Mouse (Mus musculus): ENCODE data around the gene Adamts6. TPM values are rescaled to one million over a fixed set of nuclear protein-coding genes. Genes with fewer than 3 reads are reported as not detected.

The Adamts6 gene
- polyA plus RNA-seq, 1 experiment from 2014 or later = 2.5 TPM

GRCm38 (mm10) chr13:104329336-104329735 lies 41.7 kb downstream of the Adamts6 start:
- no peaks in the 10 kb centered on the region for H3K4me1 ChIP-seq (replicated peaks; ENCODE audit: control insufficient read depth, insufficient read depth, low read length)
- no peaks in the 10 kb centered on the region for H3K36me3 ChIP-seq (replicated peaks; ENCODE audit: control insufficient read depth, insufficient read depth)
- no peak overlapping the region for H3K4me2 ChIP-seq (replicated peaks)
- no peaks in the 10 kb centered on the region for H3K27me3 ChIP-seq (ENCODE audit: control insufficient read depth, insufficient read depth, low read length)
- H3K4me3 ChIP-seq (replicated peaks; ENCODE audit: low read length) = no peak overlapping the region
- 93% methylated on average over 3 of the region's 3 CpGs for WGBS
- DNase-seq (ENCODE audit: low spot score) = no peak
- ATAC-seq (ENCODE audit: low FRiP score) = no peak
- no peak overlapping the region for H3K9ac ChIP-seq
- no peak overlapping the region for H3K27ac ChIP-seq
- H3K9me3 ChIP-seq (ENCODE audit: control insufficient read depth, low read length) = no peaks in the 10 kb centered on the region

DNA sequence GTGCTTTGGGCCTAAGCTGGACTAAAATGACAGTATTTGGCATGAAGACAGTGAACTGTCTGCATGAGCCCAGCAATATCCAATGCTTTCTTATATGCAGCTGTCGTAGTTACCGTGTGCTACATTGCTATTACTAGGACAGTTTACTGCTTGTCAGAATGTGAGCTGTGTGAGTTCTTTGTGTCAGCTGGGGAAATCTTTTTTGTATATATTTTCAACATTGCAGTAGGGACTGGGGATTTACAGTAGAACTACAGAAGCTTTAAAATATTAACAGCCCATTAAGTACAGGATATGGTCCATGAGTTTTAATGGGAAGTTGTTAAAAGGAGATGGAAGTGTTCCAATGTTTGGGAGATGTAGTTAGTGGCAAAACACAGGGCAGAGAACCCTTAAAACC lies 42.1 kb downstream of the Adamts6 start:
- H3K4me1 ChIP-seq (replicated peaks; ENCODE audit: control insufficient read depth, insufficient read depth, low read length) = no peaks in the 10 kb centered on the region
- ATAC-seq (ENCODE audit: low FRiP score) (no peak), DNase-seq (ENCODE audit: low spot score) (no peak)
- no peak overlapping the region for H3K4me2 ChIP-seq (replicated peaks)
- H3K27ac ChIP-seq = no peak overlapping the region
- H3K4me3 ChIP-seq (replicated peaks; ENCODE audit: low read length) = no peak overlapping the region
- no peaks in the 10 kb centered on the region for H3K9me3 ChIP-seq (ENCODE audit: control insufficient read depth, low read length)
- no peaks in the 10 kb centered on the region for H3K27me3 ChIP-seq (ENCODE audit: control insufficient read depth, insufficient read depth, low read length)
- H3K9ac ChIP-seq = no peak overlapping the region
- no peaks in the 10 kb centered on the region for H3K36me3 ChIP-seq (replicated peaks; ENCODE audit: control insufficient read depth, insufficient read depth)
- 68% methylated on average over 2 of the region's 2 CpGs for WGBS

DNA sequence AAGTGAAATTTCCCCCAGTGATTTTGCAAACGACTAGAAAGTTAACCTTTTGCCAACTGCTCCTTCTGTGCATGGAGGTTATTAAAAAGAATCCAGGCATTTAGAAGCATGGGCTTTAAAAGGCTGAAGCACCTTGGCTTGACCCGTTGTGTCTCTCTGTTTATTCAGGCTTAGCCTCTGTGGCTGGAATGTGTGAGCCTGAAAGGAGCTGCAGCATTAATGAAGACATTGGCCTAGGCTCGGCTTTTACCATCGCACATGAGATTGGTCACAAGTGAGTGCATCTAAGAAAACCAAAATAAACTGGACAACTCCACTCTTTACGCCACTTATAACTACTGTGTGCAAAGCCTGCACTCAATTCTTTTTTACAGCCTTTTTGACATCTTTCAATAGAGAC lies 65.0 kb downstream of the Adamts6 start:
- 37% methylated on average over 5 of the region's 5 CpGs for WGBS
- Histone ChIP-seq H3K4me2 (replicated peaks) (no peak overlapping the region), H3K4me1 (replicated peaks; ENCODE audit: control insufficient read depth, insufficient read depth, low read length) (no peaks in the 10 kb centered on the region), H3K9me3 (ENCODE audit: control insufficient read depth, low read length) (no peaks in the 10 kb centered on the region), H3K27me3 (ENCODE audit: control insufficient read depth, insufficient read depth, low read length) (no peaks in the 10 kb centered on the region), H3K9ac (no peak overlapping the region), H3K36me3 (replicated peaks; ENCODE audit: control insufficient read depth, insufficient read depth) (no peaks in the 10 kb centered on the region), H3K4me3 (replicated peaks; ENCODE audit: low read length) (no peak overlapping the region), H3K27ac (no peak overlapping the region)
- DNase-seq (ENCODE audit: low spot score) = no peak
- no peak for ATAC-seq (ENCODE audit: low FRiP score)

DNA sequence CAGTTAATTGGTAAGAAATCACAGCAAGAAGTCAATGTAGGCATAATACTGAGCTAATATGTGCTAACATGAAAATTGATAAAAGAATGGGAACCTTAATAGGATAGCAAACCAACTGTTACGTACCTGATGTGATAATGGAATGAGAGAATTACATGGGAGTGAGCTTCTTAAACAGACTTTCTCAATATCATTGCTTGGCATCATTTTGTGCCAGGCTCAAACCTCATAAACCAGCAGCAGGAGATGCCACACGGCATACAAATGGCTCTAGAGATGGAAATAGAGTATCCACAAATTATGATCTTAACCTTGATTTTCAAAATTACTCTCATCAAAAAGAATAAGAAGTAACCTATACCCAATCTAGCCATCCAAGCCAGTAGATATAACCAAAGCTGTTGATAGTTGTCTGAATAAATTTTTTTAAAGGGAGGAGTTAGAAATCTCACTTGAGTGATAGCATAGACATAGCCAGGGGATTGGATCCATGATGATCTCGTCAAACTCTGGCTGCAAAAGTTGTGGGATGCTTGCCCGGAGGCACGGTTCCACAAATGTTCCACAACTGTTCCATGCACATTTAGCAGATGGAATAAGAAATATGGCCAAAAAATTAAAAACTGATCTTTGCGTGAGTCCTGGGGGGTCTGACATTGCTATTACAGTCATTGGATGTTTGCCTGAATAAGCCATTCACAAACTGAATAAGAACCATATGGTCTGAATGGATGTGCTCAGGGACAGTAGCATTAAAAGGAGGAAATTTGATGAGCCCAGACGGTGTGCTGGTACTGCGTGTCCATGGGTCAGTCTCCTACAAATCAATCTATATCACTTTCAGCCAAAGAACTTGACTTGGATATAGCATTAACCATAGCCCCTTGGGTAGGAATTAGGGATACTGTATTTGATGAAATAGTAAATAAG lies 106.1 kb downstream of the Adamts6 start:
- 79% methylated on average over 8 of the region's 8 CpGs for WGBS
- no peak overlapping the region for H3K4me3 ChIP-seq (replicated peaks; ENCODE audit: low read length)
- H3K36me3 ChIP-seq (replicated peaks; ENCODE audit: control insufficient read depth, insufficient read depth) = no peaks in the 10 kb centered on the region
- no peaks in the 10 kb centered on the region for H3K27me3 ChIP-seq (ENCODE audit: control insufficient read depth, insufficient read depth, low read length)
- no peaks in the 10 kb centered on the region for H3K4me1 ChIP-seq (replicated peaks; ENCODE audit: control insufficient read depth, insufficient read depth, low read length)
- DNase-seq (ENCODE audit: low spot score) (peak; percentile 27), ATAC-seq (ENCODE audit: low FRiP score) (no peak)
- H3K9ac ChIP-seq = no peak overlapping the region
- H3K4me2 ChIP-seq (replicated peaks) = no peak overlapping the region
- H3K9me3 ChIP-seq (ENCODE audit: control insufficient read depth, low read length) = no peaks in the 10 kb centered on the region
- no peak overlapping the region for H3K27ac ChIP-seq

DNA sequence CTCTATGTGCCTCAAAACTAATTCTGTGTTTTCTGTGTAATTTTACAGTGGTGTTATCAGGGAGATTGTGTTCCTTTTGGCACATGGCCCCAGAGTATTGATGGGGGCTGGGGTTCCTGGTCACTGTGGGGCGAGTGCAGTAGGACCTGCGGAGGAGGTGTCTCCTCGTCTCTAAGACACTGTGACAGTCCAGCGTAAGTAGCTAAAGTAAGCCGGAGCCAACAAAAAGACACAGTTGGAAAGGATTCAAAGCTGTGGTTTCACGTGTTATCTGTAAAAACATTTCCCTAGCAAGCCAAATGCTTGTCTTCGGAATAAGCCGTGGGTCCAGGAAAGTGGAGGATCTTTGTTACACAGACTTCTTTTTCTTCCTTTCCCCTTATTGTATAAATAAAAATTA lies 110.2 kb downstream of the Adamts6 start:
- H3K27ac ChIP-seq = no peak overlapping the region
- DNase-seq (ENCODE audit: low spot score) (no peak), ATAC-seq (ENCODE audit: low FRiP score) (no peak)
- no peaks in the 10 kb centered on the region; the same call in 1 of the 2 replicates for H3K36me3 ChIP-seq (replicated peaks; ENCODE audit: control insufficient read depth, insufficient read depth)
- WGBS = 67% methylated on average over 8 of the region's 8 CpGs
- H3K4me1 ChIP-seq (replicated peaks; ENCODE audit: control insufficient read depth, insufficient read depth, low read length) = no peaks in the 10 kb centered on the region
- H3K4me3 ChIP-seq (replicated peaks; ENCODE audit: low read length) = no peak overlapping the region
- no peak overlapping the region for H3K4me2 ChIP-seq (replicated peaks)
- no peaks in the 10 kb centered on the region for H3K27me3 ChIP-seq (ENCODE audit: control insufficient read depth, insufficient read depth, low read length)
- no peaks in the 10 kb centered on the region for H3K9me3 ChIP-seq (ENCODE audit: control insufficient read depth, low read length)
- H3K9ac ChIP-seq = no peak overlapping the region

DNA sequence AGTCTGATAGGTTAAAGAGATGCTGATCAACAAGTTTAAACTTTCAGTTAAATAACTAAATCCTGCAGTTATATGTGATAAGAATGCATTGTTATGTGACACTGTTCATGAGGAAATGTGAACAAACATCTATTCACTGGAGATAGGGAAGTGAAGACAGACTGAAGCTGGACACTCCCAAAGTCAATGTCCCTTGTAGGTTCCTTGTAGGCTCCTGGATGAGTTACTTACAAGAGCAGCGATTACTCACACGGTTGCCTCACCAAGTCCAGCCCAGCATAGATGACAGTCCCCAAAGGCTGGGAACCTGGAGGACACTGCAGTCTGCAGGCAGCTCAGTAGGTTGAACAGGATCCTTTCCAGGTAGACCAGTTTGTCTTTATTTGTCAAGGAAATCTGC lies 145.1 kb downstream of the Adamts6 start:
- no peaks in the 10 kb centered on the region for H3K27me3 ChIP-seq (ENCODE audit: control insufficient read depth, insufficient read depth, low read length)
- WGBS = 90% methylated on average over 2 of the region's 2 CpGs

GRCm38 (mm10) chr13:104442559-104442958 lies 154.9 kb downstream of the Adamts6 start:
- Histone ChIP-seq H3K4me3 (replicated peaks; ENCODE audit: low read length) (no peak overlapping the region), H3K4me1 (replicated peaks; ENCODE audit: control insufficient read depth, insufficient read depth, low read length) (no peaks in the 10 kb centered on the region), H3K27me3 (ENCODE audit: control insufficient read depth, insufficient read depth, low read length) (no peaks in the 10 kb centered on the region), H3K36me3 (replicated peaks; ENCODE audit: control insufficient read depth, insufficient read depth) (no peaks in the 10 kb centered on the region; the same call in 1 of the 2 replicates), H3K9ac (no peak overlapping the region), H3K4me2 (replicated peaks) (no peak overlapping the region), H3K9me3 (ENCODE audit: control insufficient read depth, low read length) (no peaks in the 10 kb centered on the region), H3K27ac (no peak overlapping the region)
- 89% methylated on average over 7 of the region's 7 CpGs for WGBS
- DNase-seq (ENCODE audit: low spot score) = no peak
- ATAC-seq (ENCODE audit: low FRiP score) = no peak

More for the DNA sequence above, 145.1 kb downstream of the Adamts6 start:
- no peaks in the 10 kb centered on the region for H3K9me3 ChIP-seq (ENCODE audit: control insufficient read depth, low read length)
- no peaks in the 10 kb centered on the region for H3K4me1 ChIP-seq (replicated peaks; ENCODE audit: control insufficient read depth, insufficient read depth, low read length)
- H3K9ac ChIP-seq = no peak overlapping the region
- ATAC-seq (ENCODE audit: low FRiP score) (no peak), DNase-seq (ENCODE audit: low spot score) (no peak)
- H3K27ac ChIP-seq = no peak overlapping the region
- H3K4me2 ChIP-seq (replicated peaks) = no peak overlapping the region
- no peak overlapping the region for H3K4me3 ChIP-seq (replicated peaks; ENCODE audit: low read length)
- no peaks in the 10 kb centered on the region for H3K36me3 ChIP-seq (replicated peaks; ENCODE audit: control insufficient read depth, insufficient read depth)

- Histone ChIP-seq H3K27ac (no peak overlapping the region), H3K4me1 (replicated peaks; ENCODE audit: control insufficient read depth, insufficient read depth, low read length) (no peaks in the 10 kb centered on the region), H3K4me3 (replicated peaks; ENCODE audit: low read length) (no peak overlapping the region), H3K27me3 (ENCODE audit: control insufficient read depth, insufficient read depth, low read length) (no peaks in the 10 kb centered on the region), H3K9me3 (ENCODE audit: control insufficient read depth, low read length) (no peaks in the 10 kb centered on the region), H3K36me3 (replicated peaks; ENCODE audit: control insufficient read depth, insufficient read depth) (no peaks in the 10 kb centered on the region; the same call in 1 of the 2 replicates), H3K9ac (no peak overlapping the region), H3K4me2 (replicated peaks) (no peak overlapping the region)
- no peak for ATAC-seq (ENCODE audit: low FRiP score)
- DNase-seq (ENCODE audit: low spot score) = no peak
- 62% methylated on average over 1 of the region's 1 CpGs for WGBS
These were observed 157.8 kb downstream of the Adamts6 start for GRCm38 (mm10) chr13:104445437-104445836.

DNA sequence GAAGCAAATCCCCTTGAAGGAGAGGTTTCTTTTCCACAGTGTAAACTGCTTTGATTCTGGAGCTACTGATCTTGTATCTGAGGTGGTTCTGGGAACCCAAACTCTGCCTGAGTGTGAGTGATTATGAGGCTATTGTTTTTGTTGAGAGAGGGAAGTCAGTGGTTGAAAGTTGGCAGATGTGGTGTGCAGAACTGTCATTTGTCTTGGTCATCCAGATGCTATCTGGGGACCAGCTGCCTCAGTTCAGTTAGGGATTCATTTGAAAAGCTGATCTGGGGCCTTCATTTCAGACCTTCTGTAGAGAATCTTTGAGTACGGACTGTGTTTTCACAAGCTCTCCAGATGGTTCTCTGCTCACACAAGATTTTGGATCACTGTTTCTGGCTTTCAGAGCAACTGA lies 159.3 kb downstream of the Adamts6 start:
- Histone ChIP-seq H3K4me2 (replicated peaks) (no peak overlapping the region), H3K9ac (no peak overlapping the region), H3K36me3 (replicated peaks; ENCODE audit: control insufficient read depth, insufficient read depth) (no peaks in the 10 kb centered on the region; the same call in 1 of the 2 replicates), H3K27me3 (ENCODE audit: control insufficient read depth, insufficient read depth, low read length) (no peaks in the 10 kb centered on the region), H3K4me1 (replicated peaks; ENCODE audit: control insufficient read depth, insufficient read depth, low read length) (no peaks in the 10 kb centered on the region), H3K9me3 (ENCODE audit: control insufficient read depth, low read length) (no peaks in the 10 kb centered on the region), H3K27ac (no peak overlapping the region), H3K4me3 (replicated peaks; ENCODE audit: low read length) (no peak overlapping the region)
- WGBS = 81% methylated on average over 1 of the region's 1 CpGs
- DNase-seq (ENCODE audit: low spot score) = no peak
- ATAC-seq (ENCODE audit: low FRiP score) = no peak
